Mouse (Mus musculus) ES-Bruce4 (cell line): ENCODE measurements around the gene Casz1. TPM values are rescaled to one million over a fixed set of nuclear protein-coding genes. Genes with fewer than 3 reads are reported as not detected.

Experiments used
- H3K27ac ChIP-seq: 2 replicates; pipeline ENCODE4 v1.5.1; 2012; ENCODE audit warnings: low read length, inconsistent platforms; ENCODE audit not compliant: insufficient read depth
- H3K27me3 ChIP-seq: 2 replicates; pipeline ENCODE4 v1.6.1; 2012; ENCODE audit warnings: mild to moderate bottlenecking, low read length, inconsistent platforms; ENCODE audit not compliant: control insufficient read depth, poor library complexity, insufficient read depth, severe bottlenecking
- H3K36me3 ChIP-seq: 2 replicates; pipeline ENCODE4 v1.6.1; 2012; ENCODE audit warnings: inconsistent platforms, mild to moderate bottlenecking, low read length, moderate library complexity; ENCODE audit not compliant: control insufficient read depth, poor library complexity, insufficient read depth, severe bottlenecking
- H3K4me1 ChIP-seq: one replicate; pipeline ENCODE4 v1.8.1; 2011; ENCODE audit warnings: low read length; ENCODE audit not compliant: control insufficient read depth, insufficient read depth
- H3K4me3 ChIP-seq: 2 replicates; pipeline ENCODE4 v1.5.1; 2011; ENCODE audit warnings: low read depth, mild to moderate bottlenecking, low read length
- H3K9ac ChIP-seq: 2 replicates; pipeline ENCODE4 v1.6.1; 2012; ENCODE audit warnings: low read depth, mild to moderate bottlenecking, inconsistent platforms; ENCODE audit not compliant: poor library complexity, severe bottlenecking
- H3K9me3 ChIP-seq: replicated peaks from 2 replicates; pipeline ENCODE4 v1.6.1; 2012; ENCODE audit warnings: mild to moderate bottlenecking, low read length, inconsistent platforms; ENCODE audit not compliant: control insufficient read depth, poor library complexity, insufficient read depth, severe bottlenecking
- CTCF ChIP-seq: IDR thresholded peaks from one replicate; pipeline ENCODE4 v1.8.1; 2011; ENCODE audit warnings: low read depth, low read length
- EP300 ChIP-seq: IDR thresholded peaks from 2 replicates; pipeline ENCODE4 v1.6.1; 2011; ENCODE audit warnings: low read depth, low read length; ENCODE audit not compliant: insufficient read depth
- POLR2A ChIP-seq: IDR thresholded peaks from one replicate; pipeline ENCODE4 v1.8.1; 2011; ENCODE audit warnings: low read length; ENCODE audit not compliant: insufficient read depth
- polyA plus RNA-seq: library from polyadenylated mRNA; stranded (reverse); fragments of >200 nt; gene quantifications from 2 replicates; pipeline ENCODE4 v1.2.4, GENCODE M21; 2011; ENCODE audit warnings: low read depth; ENCODE audit not compliant: missing spikeins, insufficient read depth, insufficient read length

Gene Casz1
- polyA plus RNA-seq, 1 experiment: 15.6 TPM

DNA sequence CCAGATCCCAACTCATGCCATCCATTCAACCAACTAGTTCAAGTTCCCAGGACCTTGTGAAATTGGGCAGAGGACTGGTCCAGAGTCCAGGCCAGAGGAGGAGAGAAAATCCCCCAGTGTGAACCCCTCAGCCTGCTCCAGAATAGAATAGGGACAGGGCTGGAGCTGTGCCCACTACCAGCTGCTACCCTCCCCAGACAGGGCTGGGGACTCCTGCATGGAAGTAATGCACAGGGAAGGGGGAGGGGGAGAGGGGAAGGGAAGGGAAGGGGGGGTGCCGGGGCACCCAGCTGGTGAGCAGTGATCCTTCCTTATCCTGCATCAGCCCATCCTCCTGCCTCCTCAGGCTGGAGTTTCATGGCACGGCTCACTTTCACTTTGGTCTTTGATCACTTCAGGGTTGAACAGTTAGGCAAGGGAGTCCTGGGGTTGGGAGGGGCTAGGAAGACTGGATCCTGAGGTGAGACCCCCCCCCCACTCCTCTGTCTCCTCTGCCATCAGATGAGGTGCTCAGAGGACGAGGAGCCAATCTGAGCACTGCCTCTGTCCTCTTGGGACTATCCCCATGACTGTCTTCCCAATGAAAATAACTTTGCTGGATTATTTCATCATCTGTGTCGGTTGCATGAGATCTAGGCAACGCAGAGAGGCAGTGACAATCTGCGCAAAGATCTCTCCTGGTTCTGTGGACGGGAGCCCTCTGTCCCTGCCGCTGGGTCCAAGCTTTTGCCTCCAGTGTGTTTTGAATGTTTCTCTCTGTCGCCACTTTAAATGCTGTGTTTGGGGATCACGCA is 28.6 kb upstream of the Casz1 start:
- no peak for TF ChIP-seq CTCF
- no peak for TF ChIP-seq POLR2A
- no peak for TF ChIP-seq EP300
- Histone ChIP-seq H3K4me3 (no peak overlapping the region), H3K9me3 (no peaks in the 10 kb centered on the region), H3K27ac (no peak overlapping the region), H3K27me3 (peaks cover 1% of the 10 kb centered on the region; the same call in 1 of the 2 replicates), H3K9ac (no peak overlapping the region), H3K4me1 (no peaks in the 10 kb centered on the region), H3K36me3 (no peaks in the 10 kb centered on the region)

DNA sequence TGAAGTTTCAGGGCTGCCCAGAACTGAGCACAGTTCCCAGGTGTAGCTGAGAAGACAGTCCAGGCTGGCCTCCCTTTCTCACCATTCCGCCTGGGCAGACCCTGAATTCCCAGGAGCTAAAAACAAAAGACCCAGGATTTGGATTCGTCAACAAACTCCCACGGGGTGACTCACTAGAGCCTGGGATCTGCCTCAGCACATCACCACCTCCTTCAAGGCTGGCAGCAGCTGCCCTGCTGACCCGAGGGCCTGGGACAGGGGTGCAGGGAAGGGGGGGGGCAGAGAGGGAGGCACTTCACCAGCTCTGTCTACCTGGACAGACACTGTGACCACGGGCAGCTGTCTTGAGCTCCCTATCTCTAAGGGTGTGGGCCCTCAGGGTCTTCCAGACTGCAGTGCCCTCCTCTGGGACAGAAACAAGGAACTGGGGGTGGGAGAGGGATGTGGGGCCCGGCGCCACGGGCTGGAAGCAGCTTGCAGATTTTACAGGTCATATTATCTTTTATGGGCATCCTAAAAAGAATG is 24.1 kb upstream of the Casz1 start:
- no peak for TF ChIP-seq POLR2A
- no peak for TF ChIP-seq CTCF
- TF ChIP-seq EP300: no peak
- no peak overlapping the region for H3K9ac ChIP-seq
- no peaks in the 10 kb centered on the region for H3K27me3 ChIP-seq
- no peak overlapping the region for H3K4me3 ChIP-seq
- no peak overlapping the region for H3K27ac ChIP-seq
- H3K9me3 ChIP-seq: no peaks in the 10 kb centered on the region
- no peaks in the 10 kb centered on the region for H3K36me3 ChIP-seq
- H3K4me1 ChIP-seq: no peaks in the 10 kb centered on the region

DNA sequence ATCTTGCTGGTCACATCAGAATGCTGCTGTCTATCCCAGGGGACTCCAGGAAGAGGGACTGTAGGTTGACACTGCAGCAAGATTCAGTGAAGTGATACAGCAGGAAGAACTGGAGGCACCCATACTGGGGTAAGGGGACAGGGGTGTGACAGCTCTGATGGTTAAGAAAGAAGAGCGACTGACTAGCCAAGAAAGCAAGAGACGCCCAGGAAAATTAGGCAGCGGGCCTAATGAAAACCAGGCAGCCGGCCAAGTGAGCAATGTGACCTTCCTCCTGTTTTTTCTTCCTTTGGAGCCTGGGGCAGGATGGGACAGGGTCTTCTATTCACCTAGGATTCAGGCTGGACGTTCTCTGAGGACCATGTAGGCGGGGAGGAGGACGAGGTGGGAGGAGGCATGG is 22.7 kb upstream of the Casz1 start:
- Histone ChIP-seq H3K4me3 (no peak overlapping the region), H3K36me3 (no peaks in the 10 kb centered on the region), H3K27me3 (no peaks in the 10 kb centered on the region), H3K9me3 (no peaks in the 10 kb centered on the region), H3K27ac (no peak overlapping the region), H3K9ac (no peak overlapping the region), H3K4me1 (peaks cover 2% of the 10 kb centered on the region)
- TF ChIP-seq POLR2A (no peak), EP300 (no peak), CTCF (no peak)

DNA sequence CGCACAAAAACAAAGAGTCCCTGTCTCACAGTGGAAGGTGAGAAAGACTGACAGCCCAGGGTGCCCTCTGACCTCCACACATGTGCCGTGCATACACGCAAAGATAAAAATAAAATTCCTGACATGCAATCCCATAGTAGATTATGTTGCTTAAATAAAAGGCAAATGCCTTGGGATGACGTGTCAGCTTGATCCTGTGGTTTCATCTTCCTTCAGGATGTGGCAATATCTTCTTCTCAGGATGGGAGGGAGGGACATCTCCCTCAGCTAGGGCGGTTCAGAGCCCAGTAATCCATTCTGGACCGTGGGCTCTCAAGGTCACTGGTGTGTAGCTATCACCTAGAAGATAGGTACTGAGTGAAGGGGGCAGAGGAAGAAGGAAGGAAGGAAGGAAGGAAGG is 21.3 kb upstream of the Casz1 start:
- Histone ChIP-seq H3K27me3 (no peaks in the 10 kb centered on the region), H3K36me3 (no peaks in the 10 kb centered on the region), H3K27ac (no peak overlapping the region), H3K9ac (no peak overlapping the region), H3K9me3 (no peaks in the 10 kb centered on the region), H3K4me1 (peaks cover 2% of the 10 kb centered on the region), H3K4me3 (no peak overlapping the region)
- no peak for TF ChIP-seq CTCF

DNA sequence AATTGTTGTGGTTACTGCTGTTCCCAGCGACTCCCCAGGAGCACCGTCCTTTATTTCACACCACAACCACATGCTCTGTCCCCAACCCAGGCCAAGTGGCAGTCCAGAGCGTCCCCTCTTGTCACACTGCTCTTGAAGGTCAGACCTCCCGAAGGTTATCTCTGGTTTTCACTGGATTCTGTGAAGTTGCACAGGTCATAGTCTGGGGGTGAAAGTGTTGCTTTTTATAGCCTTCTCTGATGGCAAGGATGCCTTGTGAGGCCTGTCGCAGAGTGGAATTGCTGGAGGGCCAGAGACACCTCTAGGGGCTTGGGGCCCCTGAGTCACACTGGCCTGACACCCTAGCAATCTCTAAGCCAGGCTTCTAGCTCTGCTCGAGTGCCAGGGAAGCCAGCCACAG is 20.5 kb upstream of the Casz1 start:
- TF ChIP-seq EP300 (no peak), CTCF (no peak), POLR2A (no peak)
- Histone ChIP-seq H3K9me3 (no peaks in the 10 kb centered on the region), H3K27me3 (no peaks in the 10 kb centered on the region), H3K4me1 (peaks cover 2% of the 10 kb centered on the region), H3K27ac (no peak overlapping the region), H3K9ac (no peak overlapping the region), H3K4me3 (no peak overlapping the region), H3K36me3 (no peaks in the 10 kb centered on the region)

DNA sequence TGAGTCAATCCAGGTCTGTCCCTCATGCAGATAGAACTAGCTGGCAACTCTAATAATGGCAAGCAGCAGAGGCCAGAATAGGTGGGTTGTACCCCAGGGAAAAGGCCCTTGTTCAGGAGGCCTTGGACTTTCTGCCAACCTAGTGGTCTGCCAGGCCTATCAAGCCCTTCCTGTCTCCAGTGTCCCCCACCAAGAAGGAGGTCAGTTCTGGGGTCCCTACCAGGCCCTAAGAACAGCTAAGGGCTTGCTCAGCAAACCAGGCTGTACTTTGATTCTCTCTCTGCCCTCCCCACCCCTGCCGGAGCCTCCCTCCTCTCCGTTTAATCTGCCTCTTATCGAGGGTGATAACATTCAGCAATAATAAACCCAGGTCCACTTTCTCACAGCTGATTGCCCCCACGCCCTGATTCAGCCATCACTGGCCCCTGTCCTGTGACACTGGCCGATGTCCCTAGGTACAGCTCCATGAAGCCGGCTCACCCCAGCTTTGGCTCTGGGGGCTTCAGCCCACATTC is 19.1 kb upstream of the Casz1 start:
- H3K4me1 ChIP-seq: peaks cover 5% of the 10 kb centered on the region
- no peak for TF ChIP-seq POLR2A
- no peak for TF ChIP-seq CTCF
- TF ChIP-seq EP300: no peak
- no peak overlapping the region for H3K9ac ChIP-seq
- H3K27me3 ChIP-seq: no peaks in the 10 kb centered on the region
- H3K36me3 ChIP-seq: no peaks in the 10 kb centered on the region
- no peak overlapping the region for H3K4me3 ChIP-seq
- H3K9me3 ChIP-seq: no peaks in the 10 kb centered on the region
- no peak overlapping the region for H3K27ac ChIP-seq
